Mouse (Mus musculus) cerebellum, adult 2 months (tissue): Measurements from ENCODE around the gene Abcd3.

Experiments used
- CTCF ChIP-seq: fragments of 200-500 bp; IDR thresholded peaks from 2 replicates; pipeline ENCODE4 v1.5.1; 2011; ENCODE audit warnings: low read depth, mild to moderate bottlenecking, control low read depth, low read length, moderate library complexity, borderline replicate concordance; ENCODE audit not compliant: insufficient read depth
- POLR2A ChIP-seq: fragments of 200-500 bp; IDR thresholded peaks from 2 replicates; pipeline ENCODE4 v1.6.1; 2011; ENCODE audit warnings: low read length, control low read depth, borderline replicate concordance; ENCODE audit not compliant: insufficient read depth

GRCm38 (mm10) chr3:121789790-121790189, 25.3 kb downstream of the Abcd3 start:
- TF ChIP-seq POLR2A = no peak
- TF ChIP-seq CTCF = no peak
